Mouse (Mus musculus) frontal cortex, postnatal 25 days (tissue): ENCODE data around the gene Chkb.
"Not testable (repeated sequence)": the region's sequence is repeated elsewhere in the genome, so short reads cannot be mapped to it uniquely, and the experiment has no call there.

Experiments used
- DNase-seq, 2 experiments: peaks; one replicate each; pipeline ENCODE4 v3.0.0; 2022; ENCODE audit warnings: low spot score in 2 of 2

Chkb gene

GRCm38 (mm10) chr15:89453865-89454478, 24.3 kb upstream of the Chkb start, which contains the start of gene Mapk8ip2:
TSS of gene Mapk8ip2 (plus strand) at chr15:89453913.
- DNase-seq: peak in 1 of 2 experiments; percentile 54

- no peak for DNase-seq
These were observed 23.5 kb upstream of the Chkb start for GRCm38 (mm10) chr15:89452906-89453864.

GRCm38 (mm10) chr15:89442486-89443070, 12.9 kb upstream of the Chkb start:
- DNase-seq: no peak

DNA sequence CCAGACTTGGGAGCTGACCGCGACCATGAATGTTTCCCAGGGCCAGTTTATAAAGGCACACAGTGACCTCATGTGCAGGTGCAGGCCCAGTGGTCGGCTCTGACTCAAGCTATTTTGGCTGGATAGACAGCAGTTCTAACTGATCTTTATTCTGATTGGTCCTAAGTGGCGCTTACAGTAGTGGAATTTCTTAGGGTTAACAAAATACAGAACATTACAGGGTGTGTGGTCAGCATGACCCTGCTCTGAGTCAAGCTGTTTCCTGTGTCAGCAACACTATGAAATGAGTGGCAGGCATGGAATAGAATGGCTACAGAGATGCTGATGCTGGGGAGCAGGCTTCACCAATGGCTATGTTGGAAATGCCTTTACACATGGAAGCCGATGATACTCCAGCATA, 6.2 kb upstream of the Chkb start:
- DNase-seq: no peak

DNA sequence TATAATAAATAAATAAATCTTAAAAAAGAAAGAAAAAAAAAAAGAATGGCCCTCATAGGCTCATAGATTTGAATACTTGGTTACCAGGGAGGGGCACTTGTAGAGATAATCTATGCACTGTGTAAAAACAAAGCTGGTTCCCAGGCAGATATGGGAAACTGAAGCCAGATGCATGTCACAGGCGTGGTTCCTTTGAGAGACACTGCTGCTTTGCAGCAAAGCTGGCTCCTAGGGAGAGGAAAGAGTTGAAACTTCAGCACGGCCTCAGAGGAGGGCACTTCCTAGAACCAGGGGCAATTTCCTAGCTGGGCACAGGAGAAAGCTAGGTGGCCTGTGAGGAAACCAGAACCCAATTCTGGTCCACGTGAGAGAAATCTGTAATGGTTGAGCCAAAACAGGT, 4.4 kb upstream of the Chkb start:
- no peak for DNase-seq

DNA sequence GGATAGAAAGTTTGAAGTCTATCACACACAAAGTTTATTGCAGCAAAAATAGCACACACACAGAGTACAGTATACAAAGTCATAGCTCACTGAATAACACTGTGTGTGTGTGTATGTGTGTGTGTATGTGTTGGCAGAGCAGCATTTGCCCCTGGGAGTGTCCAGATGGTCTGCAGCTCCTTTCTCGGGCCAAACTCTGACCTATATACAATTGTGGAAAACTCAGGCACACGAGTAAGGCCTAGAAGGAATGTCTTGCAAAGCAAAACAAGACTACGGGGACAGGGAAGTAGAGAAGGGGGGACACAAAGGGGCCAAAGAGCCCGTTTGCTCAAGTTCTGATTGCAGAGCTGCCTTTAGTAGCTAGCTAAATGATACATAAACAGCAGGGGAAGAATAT, 3.2 kb upstream of the Chkb start:
- no peak for DNase-seq

DNA sequence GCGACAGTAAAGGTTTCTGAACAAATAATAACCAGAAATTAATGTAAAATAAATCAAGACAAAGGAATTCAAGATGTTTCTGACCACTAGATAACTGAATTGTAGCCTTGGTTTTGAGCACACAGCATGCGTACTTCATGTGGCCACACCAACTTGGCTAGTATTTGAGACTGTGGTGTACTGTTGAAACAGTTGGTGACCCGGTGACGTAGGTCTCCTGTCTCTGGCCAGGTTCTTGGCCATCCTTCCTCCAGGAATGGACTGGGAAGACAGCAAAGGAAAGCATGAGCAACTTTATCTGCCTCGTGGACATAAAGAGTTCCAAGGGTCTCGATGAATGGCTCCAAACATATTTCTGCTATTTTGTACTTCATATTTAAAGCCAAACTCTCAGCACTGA, 2.1 kb upstream of the Chkb start:
- no peak for DNase-seq

DNA sequence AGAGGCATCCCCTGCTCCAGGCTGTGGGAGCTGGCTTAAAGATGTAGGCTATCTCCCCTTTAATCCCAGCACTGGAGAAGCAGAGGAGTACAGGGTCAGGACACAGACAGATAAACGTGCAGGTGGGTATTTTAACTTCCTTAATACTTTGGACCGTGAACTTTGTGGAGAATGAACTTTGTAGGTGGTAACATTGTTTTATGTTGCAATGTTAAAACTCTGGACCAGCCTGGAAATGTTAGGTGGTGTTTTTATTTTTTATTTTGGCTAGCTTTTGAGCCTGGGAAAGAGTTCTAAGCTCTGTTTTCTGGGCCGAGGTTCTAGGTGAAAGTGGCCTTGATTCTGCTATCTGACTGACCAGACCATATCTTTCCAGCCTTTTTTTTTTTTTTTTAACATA, 1.6 kb upstream of the Chkb start:
- DNase-seq: no peak

- DNase-seq: not testable (repeated sequence)
These were observed 1.1 kb upstream of the Chkb start for GRCm38 (mm10) chr15:89430771-89431170.

- DNase-seq: no peak
These were observed 633 bp upstream of the Chkb start for GRCm38 (mm10) chr15:89430341-89430740.

DNA sequence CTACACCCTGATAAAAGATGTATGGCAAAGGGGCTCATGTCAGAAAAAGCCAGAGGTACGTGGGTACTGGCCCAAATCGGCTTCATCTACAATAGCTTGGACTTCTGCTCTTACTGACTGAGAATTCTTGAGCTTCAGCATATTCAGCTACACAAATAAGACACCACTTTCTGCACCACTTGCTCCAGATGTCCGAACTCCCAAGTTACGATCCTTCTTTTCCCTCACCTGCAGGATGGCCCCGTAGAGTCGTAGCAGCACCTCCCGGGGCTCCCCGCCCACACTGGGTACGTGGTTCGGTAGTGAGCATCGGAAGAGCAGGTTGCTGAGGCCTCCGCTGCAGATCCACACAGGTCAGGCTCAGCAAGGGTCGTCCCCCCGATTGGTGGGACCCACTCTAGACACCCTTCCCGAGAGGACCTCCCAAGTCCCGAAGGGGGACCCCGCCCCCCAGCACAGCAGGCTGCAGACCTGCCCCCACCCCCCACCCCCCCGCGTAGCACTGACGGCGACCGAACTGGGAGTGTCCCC, 822 bp downstream of the Chkb start:
- no peak for DNase-seq

- DNase-seq: no peak
These were observed 1.4 kb downstream of the Chkb start for GRCm38 (mm10) chr15:89428136-89428790.

GRCm38 (mm10) chr15:89426716-89427115, 3.0 kb downstream of the Chkb start:
- DNase-seq: no peak

DNA sequence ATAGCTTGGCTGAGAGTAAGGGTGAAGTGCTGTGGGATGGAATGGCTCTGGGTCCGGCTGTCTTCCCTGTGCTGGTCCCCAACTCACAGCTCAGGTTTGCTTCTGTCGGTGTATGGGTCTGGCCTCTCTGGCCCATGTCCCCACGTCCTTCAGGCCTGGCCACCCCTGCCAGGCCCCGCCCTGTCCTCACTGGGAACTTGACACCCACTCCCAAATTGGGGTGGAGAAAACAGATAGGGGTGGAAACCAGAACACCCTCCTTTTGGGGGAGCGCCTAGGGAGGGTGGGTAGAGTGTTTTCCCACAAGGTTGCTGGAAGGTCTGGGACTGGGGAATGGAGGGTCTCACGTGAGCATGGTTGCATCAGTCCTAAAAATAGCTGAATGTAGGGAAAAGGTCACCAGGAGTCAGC, 4.0 kb downstream of the Chkb start, which contains the start of gene Cpt1b:
TSS of gene Cpt1b (minus strand) at position 153 of the 411 bp plus-strand sequence.
- no peak for DNase-seq

DNA sequence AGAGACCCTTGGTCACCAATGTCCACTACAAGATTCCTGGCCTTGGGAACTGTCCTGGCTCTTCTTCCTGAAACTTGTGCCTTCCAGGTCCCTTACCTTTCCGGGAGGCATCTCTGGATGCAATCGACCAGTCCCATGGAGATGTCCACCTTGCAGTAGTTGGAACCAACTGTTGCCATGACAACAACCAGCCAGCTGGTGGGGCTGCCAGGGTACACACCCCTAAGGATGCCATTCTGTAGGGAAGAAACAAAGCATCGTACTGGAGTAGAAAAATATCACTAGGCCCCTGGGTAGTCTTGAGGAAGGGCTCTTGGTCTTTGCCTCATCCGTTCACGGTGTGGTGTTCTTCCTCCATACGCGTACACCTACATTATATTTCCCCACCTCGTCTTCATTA, 5.1 kb downstream of the Chkb start:
- DNase-seq: no peak

- no peak for DNase-seq
These were observed 7.8 kb downstream of the Chkb start for GRCm38 (mm10) chr15:89421938-89422337.

GRCm38 (mm10) chr15:89415282-89415681, 14.4 kb downstream of the Chkb start:
- no peak for DNase-seq

GRCm38 (mm10) chr15:89410118-89410517, 19.6 kb downstream of the Chkb start, which contains the start of gene Syce3:
TSS of gene Syce3 (minus strand) at chr15:89410503.
- DNase-seq: no peak

GRCm38 (mm10) chr15:89406691-89407090, 23.0 kb downstream of the Chkb start:
- DNase-seq: no peak

- no peak for DNase-seq
These were observed 24.7 kb downstream of the Chkb start for GRCm38 (mm10) chr15:89404831-89405623.

GRCm38 (mm10) chr15:89402471-89402870, 27.2 kb downstream of the Chkb start:
- no peak for DNase-seq
